Mouse (Mus musculus): ENCODE results near the gene Hmgn5.

Hmgn5 gene

GRCm38 (mm10) chrX:109013283-109013682 is at the start of gene Hmgn5:
Gene Hmgn5 (minus strand): TSS chrX:109013404.
- peak; percentile 83 for DNase-seq (ENCODE audit: low spot score)

- no peak for DNase-seq (ENCODE audit: low spot score)
These were observed 34.6 kb upstream of the Hmgn5 start for GRCm38 (mm10) chrX:109047773-109048172.

DNA sequence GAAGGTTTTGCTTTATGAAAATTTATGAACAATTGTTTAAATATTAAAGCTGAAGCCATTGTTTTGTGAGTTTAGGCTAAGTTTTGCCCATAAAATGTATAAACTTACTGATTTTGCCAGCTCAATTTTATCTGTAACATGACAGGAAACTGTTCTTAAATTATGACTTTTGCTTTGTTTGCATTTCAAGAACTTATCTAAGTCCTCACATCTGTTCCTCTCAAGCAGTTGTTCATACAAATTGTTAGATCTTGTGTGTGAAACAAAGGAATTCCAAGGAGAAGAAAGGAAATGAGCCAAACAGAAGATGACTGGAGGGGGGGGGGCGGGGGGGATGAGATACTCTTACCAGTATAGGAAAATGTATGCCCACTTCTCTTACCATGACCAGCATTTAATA is 13.0 kb upstream of the Hmgn5 start:
- DNase-seq (ENCODE audit: low spot score), result no peak

- DNase-seq (ENCODE audit: low spot score), result no peak
These were observed 7.7 kb upstream of the Hmgn5 start for GRCm38 (mm10) chrX:109020858-109021257.

DNA sequence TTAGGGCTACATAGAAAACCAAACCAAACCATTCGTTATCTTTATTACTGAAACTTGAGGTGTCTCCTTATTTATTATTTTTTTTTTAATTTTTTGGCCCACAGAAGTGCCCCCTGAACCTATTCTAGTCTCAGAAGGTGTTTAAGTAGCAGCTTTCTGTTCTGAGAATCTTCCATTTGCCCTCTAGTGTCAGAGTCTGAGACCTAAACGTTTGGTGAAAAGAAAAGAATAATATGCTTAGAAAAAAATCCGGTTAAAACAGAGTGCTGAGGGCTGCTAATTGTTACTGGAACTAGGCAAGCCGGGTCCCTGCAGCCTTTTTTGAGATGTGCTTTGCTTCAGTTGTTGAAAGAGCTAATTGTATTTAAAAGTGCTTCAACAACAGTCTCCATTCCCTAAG is 962 bp upstream of the Hmgn5 start:
- no peak for DNase-seq (ENCODE audit: low spot score)

GRCm38 (mm10) chrX:109013686-109014085 is 482 bp upstream of the Hmgn5 start:
- DNase-seq (ENCODE audit: low spot score), result peak; percentile 11

- peak; percentile 44 for DNase-seq (ENCODE audit: low spot score)
These were observed 703 bp downstream of the Hmgn5 start for GRCm38 (mm10) chrX:109012371-109013031.

DNA sequence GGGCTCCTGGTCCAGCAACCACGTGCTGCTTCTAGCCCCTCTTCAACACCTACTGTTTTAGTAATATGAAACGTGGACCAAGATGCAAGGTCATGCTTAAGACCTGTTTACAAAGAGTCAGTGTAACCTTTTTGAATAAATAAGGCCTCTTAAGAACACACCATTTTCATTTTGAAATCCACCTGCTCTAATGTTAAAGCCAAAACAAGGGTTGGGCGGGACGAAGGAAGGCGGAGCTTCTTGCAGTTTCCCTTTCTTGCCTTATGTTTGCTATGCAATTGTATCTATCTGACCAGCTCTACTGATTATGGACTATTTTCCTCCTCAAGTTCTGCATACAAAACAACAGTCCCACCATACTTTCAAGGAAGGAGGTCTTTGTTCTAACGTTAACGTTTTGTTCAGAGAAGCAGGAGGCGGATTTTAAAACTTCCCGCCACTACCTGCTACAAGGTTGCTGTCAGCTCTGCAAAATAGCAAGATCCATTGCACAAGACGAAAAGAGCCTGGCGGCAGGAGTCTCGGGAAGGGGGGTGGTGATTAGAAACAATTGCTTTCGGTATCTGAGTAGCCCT is 1.5 kb downstream of the Hmgn5 start:
- peak; percentile 12 for DNase-seq (ENCODE audit: low spot score)

- no peak for DNase-seq (ENCODE audit: low spot score)
These were observed 11.9 kb downstream of the Hmgn5 start for GRCm38 (mm10) chrX:109001277-109001676.
